Mouse (Mus musculus): ENCODE results near the gene Sh2b1. TPM values are rescaled to one million over a fixed set of nuclear protein-coding genes. Genes with fewer than 3 reads are reported as not detected.
"Not testable (repeated sequence)": the region's sequence is repeated elsewhere in the genome, so short reads cannot be mapped to it uniquely, and the experiment has no call there.

Sh2b1 gene
- polyA plus RNA-seq, 1 experiment = 27.6 TPM

DNA sequence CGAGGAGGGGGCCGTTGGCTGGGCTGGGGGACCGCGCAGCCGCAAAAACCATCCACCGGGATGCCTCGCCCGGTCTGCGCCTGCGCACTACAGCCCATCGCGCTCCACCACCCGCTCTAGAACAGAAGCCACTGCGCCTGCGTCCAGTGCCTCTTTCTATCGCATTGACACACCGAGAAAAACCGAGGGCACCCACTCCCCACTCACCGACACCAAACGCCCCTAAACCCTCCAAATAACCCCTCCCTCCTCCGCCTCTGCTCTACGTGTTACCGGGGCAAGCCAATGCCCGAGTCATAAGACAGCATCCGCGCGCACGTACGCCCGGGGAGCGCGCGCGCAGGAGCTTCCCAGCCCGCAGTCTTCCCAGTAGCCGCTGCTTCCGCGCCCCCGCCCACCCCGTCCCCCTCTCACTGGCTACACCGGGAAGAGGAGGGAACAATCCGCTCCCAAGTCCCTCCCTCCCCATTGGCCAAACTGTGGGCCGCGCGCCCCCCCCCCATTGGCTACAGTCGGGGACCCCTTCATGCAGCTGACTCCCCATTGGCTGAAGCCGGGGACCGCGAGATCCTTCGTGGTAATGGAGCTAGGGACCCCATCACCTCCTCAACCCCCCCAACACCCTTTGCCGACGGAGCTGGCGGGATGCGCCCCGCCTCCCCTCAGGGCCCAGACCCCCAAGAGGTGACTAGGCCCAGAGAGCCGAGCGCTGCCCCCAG, 27.0 kb upstream of the Sh2b1 start:
- H3K4me1 ChIP-seq (ENCODE audit: control insufficient read depth, insufficient read depth, low read length) = peaks cover 7% of the 10 kb centered on the region
- peak overlapping the region; percentile 97 for H3K27ac ChIP-seq (ENCODE audit: insufficient read depth, low read depth, low read length)
- H3K4me3 ChIP-seq (ENCODE audit: insufficient read depth, low read length) = peak overlapping the region; percentile 90
- TF ChIP-seq POLR2A (IDR thresholded peaks at IDR 0.05; ENCODE audit: borderline replicate concordance, low read depth, low read length) (no peak), CTCF (IDR thresholded peaks at IDR 0.05; ENCODE audit: low read depth, low read length) (no peak)

DNA sequence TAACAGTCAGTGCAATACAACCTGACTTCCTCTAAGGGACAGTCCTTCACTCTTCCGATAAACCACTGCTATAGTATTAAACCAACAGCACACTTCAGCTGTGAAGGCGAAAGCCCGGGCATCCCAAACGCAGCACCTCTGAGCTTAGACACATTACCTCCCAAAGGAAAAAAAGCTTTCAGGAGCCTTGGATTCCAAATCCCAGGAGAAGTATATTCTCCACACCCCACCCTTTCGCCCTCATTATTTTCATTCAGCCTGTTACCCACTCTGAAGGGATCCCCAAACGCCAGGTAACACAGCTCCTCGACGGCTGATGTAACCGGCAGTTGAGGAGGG, 26.4 kb upstream of the Sh2b1 start:
- TF ChIP-seq POLR2A (IDR thresholded peaks at IDR 0.05; ENCODE audit: borderline replicate concordance, low read depth, low read length) = no peak
- TF ChIP-seq CTCF (IDR thresholded peaks at IDR 0.05; ENCODE audit: low read depth, low read length) = no peak
- Histone ChIP-seq H3K4me3 (ENCODE audit: insufficient read depth, low read length) (peak overlapping the region; percentile 90), H3K27ac (ENCODE audit: insufficient read depth, low read depth, low read length) (peak overlapping the region; percentile 92), H3K4me1 (ENCODE audit: control insufficient read depth, insufficient read depth, low read length) (peaks cover 7% of the 10 kb centered on the region)

DNA sequence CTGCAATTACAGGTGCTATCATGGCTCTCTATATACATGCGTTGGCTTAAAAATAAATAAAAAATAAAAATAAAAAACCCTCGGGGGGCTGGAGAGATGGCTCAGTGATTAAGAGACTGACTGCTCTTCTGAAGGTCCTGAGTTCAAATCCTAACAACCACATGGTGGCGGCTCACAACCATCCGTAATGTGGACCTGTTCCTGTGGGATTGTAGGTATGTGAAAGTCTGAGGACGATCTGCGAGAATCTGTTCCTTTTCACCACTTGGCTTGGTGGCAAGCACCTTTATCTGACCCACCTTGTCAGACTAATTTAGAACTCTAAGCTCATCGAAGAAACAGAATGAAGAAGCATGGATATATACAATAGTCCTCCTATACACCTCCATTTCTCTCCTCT, 24.2 kb upstream of the Sh2b1 start:
- peaks cover 7% of the 10 kb centered on the region for H3K4me1 ChIP-seq (ENCODE audit: control insufficient read depth, insufficient read depth, low read length)
- H3K27ac ChIP-seq (ENCODE audit: insufficient read depth, low read depth, low read length) = no peak overlapping the region

DNA sequence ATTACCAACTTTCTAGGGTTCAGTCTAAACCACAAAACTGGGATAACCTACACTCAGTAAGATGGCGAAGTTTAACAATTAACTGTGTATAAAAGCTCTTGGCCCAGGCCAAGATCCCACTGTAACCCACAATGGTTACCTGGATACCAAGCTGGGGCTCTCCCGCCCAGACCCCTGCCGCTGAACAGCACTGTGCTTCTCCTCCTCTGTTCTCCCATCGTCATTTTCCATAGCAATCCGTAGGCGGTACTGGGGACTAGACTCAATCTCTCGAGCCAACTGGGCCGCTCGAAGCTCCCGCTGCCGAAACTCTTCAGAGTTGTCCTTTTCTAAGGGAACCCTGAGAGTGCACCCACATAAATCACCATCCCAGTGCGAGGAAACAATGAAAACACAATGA, 22.7 kb upstream of the Sh2b1 start:
- Histone ChIP-seq H3K4me1 (ENCODE audit: control insufficient read depth, insufficient read depth, low read length) (peaks cover 2% of the 10 kb centered on the region; the same call in 1 of the 2 replicates), H3K4me3 (ENCODE audit: insufficient read depth, low read length) (no peak overlapping the region), H3K27ac (ENCODE audit: insufficient read depth, low read depth, low read length) (no peak overlapping the region)
- TF ChIP-seq CTCF (IDR thresholded peaks at IDR 0.05; ENCODE audit: low read depth, low read length) (no peak), POLR2A (IDR thresholded peaks at IDR 0.05; ENCODE audit: borderline replicate concordance, low read depth, low read length) (no peak)

More for the DNA sequence above, 24.2 kb upstream of the Sh2b1 start:
- no peak for TF ChIP-seq POLR2A (IDR thresholded peaks at IDR 0.05; ENCODE audit: borderline replicate concordance, low read depth, low read length)
- no peak for TF ChIP-seq CTCF (IDR thresholded peaks at IDR 0.05; ENCODE audit: low read depth, low read length)
- no peak overlapping the region for H3K4me3 ChIP-seq (ENCODE audit: insufficient read depth, low read length)

DNA sequence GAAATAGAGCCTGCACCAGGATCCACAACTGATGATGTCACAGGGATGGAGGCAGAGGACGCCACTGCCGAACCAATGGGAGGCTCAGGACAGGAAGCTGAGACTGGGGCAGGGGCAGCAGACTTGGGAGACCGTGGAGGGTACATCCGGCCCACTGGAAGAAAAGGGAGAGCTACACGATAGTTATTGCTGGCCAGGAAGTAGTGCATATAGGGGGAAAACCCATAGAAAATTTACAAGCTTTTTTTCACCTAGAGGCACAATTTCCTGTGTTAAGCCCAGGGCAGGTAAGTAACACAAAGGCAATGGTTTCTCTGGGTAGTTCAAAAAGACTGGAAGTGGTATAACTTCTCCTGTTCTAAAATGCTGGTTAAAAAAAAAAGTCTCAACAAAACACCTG, 21.3 kb upstream of the Sh2b1 start:
- TF ChIP-seq POLR2A (IDR thresholded peaks at IDR 0.05; ENCODE audit: borderline replicate concordance, low read depth, low read length) = no peak
- TF ChIP-seq CTCF (IDR thresholded peaks at IDR 0.05; ENCODE audit: low read depth, low read length) = no peak
- Histone ChIP-seq H3K27ac (ENCODE audit: insufficient read depth, low read depth, low read length) (no peak overlapping the region), H3K4me1 (ENCODE audit: control insufficient read depth, insufficient read depth, low read length) (peaks cover 2% of the 10 kb centered on the region; the same call in 1 of the 2 replicates), H3K4me3 (ENCODE audit: insufficient read depth, low read length) (no peak overlapping the region)

DNA sequence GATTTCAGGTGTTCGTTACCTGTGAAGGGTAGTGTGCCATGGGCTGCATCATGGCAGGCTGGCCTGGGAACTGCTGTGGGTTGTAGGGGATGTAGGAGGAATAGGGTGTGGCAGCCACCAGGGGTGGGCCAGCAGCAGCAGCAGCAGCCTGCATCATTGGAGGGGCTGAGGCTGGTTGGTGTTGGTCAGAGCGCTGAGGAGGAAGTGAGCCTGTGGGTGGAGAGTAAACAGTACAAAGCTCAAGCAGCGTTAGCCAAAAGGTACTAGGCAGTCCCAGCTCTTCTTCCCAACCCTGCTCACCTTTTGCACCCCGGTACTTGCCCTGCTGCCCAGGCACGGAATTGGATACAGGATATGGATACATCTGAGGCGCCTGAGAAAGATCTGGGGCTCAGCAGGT, 18.9 kb upstream of the Sh2b1 start:
- no peaks in the 10 kb centered on the region for H3K4me1 ChIP-seq (ENCODE audit: control insufficient read depth, insufficient read depth, low read length)
- no peak overlapping the region for H3K27ac ChIP-seq (ENCODE audit: insufficient read depth, low read depth, low read length)
- TF ChIP-seq CTCF (IDR thresholded peaks at IDR 0.05; ENCODE audit: low read depth, low read length) (no peak), POLR2A (IDR thresholded peaks at IDR 0.05; ENCODE audit: borderline replicate concordance, low read depth, low read length) (no peak)
- H3K4me3 ChIP-seq (ENCODE audit: insufficient read depth, low read length) = no peak overlapping the region

DNA sequence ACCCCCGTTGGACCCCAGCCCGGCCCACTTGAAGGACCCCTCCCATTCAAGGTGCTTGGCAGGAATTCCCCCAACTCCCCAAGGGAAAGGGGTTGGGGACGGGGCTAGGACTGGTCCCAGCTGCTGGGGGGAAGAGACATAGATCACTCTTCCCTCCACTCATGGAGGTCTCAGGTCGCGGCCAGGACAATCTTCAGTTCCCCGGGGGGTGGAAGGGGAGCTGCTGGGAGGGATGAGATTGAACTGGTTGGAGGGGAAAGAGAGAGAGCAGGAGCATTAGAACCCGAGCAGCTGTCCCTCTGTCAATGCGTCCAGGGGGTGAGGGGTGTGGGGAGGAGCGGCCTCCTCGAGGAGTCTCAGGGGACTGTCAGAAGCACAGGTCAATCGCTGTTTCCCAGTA, 16.7 kb upstream of the Sh2b1 start:
- Histone ChIP-seq H3K27ac (ENCODE audit: insufficient read depth, low read depth, low read length) (no peak overlapping the region), H3K4me1 (ENCODE audit: control insufficient read depth, insufficient read depth, low read length) (no peaks in the 10 kb centered on the region), H3K4me3 (ENCODE audit: insufficient read depth, low read length) (no peak overlapping the region)
- no peak for TF ChIP-seq CTCF (IDR thresholded peaks at IDR 0.05; ENCODE audit: low read depth, low read length)
- TF ChIP-seq POLR2A (IDR thresholded peaks at IDR 0.05; ENCODE audit: borderline replicate concordance, low read depth, low read length) = no peak

DNA sequence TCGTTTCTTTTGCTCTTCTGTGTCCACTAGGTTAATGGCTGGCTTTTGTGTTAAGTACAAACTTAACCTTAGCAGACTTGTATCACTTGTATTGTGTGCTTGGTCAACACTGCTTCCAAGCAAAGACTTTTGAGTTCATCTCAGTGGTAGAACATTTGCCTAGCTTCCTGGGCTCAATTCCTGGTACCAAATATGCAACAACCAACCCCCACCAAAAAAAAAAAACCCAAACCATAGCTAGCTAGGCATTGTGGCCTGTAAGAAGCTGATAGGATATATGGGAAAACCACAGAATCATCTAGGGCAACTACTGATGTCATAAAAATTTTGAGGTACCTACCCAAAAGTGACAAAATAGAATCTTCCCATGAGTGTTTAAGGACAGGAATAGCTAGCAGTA, 15.8 kb upstream of the Sh2b1 start:
- no peak overlapping the region for H3K27ac ChIP-seq (ENCODE audit: insufficient read depth, low read depth, low read length)
- no peaks in the 10 kb centered on the region for H3K4me1 ChIP-seq (ENCODE audit: control insufficient read depth, insufficient read depth, low read length)
- no peak for TF ChIP-seq POLR2A (IDR thresholded peaks at IDR 0.05; ENCODE audit: borderline replicate concordance, low read depth, low read length)
- no peak for TF ChIP-seq CTCF (IDR thresholded peaks at IDR 0.05; ENCODE audit: low read depth, low read length)
- H3K4me3 ChIP-seq (ENCODE audit: insufficient read depth, low read length) = no peak overlapping the region

DNA sequence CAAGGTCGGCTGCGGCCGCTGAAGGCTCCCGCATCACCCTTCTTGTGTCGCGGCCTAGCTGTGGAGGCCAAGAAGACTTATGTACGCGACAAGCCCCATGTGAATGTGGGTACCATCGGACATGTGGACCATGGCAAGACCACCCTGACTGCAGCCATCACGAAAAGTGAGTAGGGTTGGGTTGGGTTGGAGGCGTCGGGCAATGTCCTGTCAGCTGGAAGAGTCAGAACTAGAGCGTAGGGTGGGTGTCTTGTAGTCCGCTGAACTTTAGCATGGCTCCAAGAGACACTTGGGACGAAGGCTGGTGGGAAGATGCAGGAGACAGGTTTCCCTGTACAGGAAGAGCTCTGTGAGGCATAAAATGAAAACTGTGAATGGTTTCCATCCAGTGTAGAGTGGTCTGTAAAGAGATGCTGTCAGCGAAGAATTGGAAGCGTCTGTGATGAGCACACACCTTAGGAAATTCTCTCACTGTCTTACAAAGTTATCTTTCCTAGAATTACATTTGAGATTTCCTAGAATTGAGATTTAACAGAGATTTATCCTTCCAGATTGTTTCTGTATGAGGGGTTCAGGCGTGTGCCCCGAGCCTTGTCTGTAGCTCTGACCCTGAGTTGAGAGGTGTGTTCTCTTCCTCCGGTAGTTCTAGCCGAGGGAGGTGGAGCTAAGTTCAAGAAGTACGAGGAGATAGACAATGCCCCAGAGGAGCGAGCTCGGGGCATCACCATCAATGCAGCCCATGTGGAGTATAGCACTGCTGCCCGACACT, 12.6 kb upstream of the Sh2b1 start:
- H3K4me1 ChIP-seq (ENCODE audit: control insufficient read depth, insufficient read depth, low read length) = not testable (repeated sequence)
- peak overlapping the region; percentile 63 for H3K4me3 ChIP-seq (ENCODE audit: insufficient read depth, low read length)
- peak overlapping the region; percentile 88 for H3K27ac ChIP-seq (ENCODE audit: insufficient read depth, low read depth, low read length)

DNA sequence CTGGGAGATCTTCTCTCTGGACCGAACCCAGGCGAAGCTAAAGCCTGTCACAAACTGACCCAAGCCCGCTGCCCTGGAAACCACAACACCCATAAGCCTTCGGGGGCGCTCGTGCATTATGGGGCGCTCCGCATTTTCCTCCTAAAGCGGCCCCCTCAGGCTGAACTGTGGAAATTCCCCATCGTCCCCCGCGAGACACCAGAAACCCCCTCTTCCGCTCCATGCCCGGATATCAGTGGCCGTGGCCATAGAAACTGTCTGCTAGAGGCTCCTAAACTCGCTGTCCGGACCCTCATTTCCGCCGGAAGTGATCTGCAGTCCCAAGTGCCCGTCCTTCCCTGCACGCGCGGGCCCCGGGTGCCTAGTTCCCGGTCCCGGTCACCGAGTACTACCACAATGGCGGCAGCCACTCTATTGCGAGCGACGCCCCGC, 11.8 kb upstream of the Sh2b1 start, which contains the start of gene Tufm:
Gene Tufm, plus strand, starts transcription at position 310 of the 432 bp plus-strand sequence.
- TF ChIP-seq CTCF (IDR thresholded peaks at IDR 0.05; ENCODE audit: low read depth, low read length) (no peak), POLR2A (IDR thresholded peaks at IDR 0.05; ENCODE audit: borderline replicate concordance, low read depth, low read length) (no peak)
- Histone ChIP-seq H3K27ac (ENCODE audit: insufficient read depth, low read depth, low read length) (peak within 1 kb of the TSS; percentile 88), H3K4me1 (ENCODE audit: control insufficient read depth, insufficient read depth, low read length) (no peaks in the 10 kb centered on the region), H3K4me3 (ENCODE audit: insufficient read depth, low read length) (peak within 1 kb of the TSS; percentile 63)
